Mouse (Mus musculus) neural tube, embryonic 15.5 days (tissue): ENCODE data around the gene Cxcl15. TPM values are rescaled to one million over a fixed set of nuclear protein-coding genes. Genes with fewer than 3 reads are reported as not detected.
"Not testable (repeated sequence)": the region's sequence is repeated elsewhere in the genome, so short reads cannot be mapped to it uniquely, and the experiment has no call there.

Source experiments
- ATAC-seq: fragments of 200-750 bp; cut with Nextera tagmentation; 2 replicates; pipeline ENCODE4 v1.8.0; 2017; ENCODE audit warnings: mild to moderate bottlenecking, moderate TSS enrichment, moderate library complexity; ENCODE audit not compliant: low FRiP score
- H3K27ac ChIP-seq: fragments of 300-500 bp; sonication (generic); replicated peaks from 2 replicates; pipeline ENCODE4 v1.5.1; 2015; ENCODE audit warnings: mild to moderate bottlenecking, inconsistent platforms
- H3K27me3 ChIP-seq: fragments of 300-500 bp; sonication (generic); replicated peaks from 2 replicates; pipeline ENCODE4 v1.6.1; 2015; ENCODE audit warnings: inconsistent platforms
- H3K36me3 ChIP-seq: fragments of 300-500 bp; sonication (generic); 2 replicates; pipeline ENCODE4 v1.6.1; 2015; ENCODE audit warnings: inconsistent platforms
- H3K4me1 ChIP-seq: fragments of 300-500 bp; sonication (generic); 2 replicates; pipeline ENCODE4 v1.6.1; 2015; ENCODE audit warnings: inconsistent platforms
- H3K4me2 ChIP-seq: fragments of 300-500 bp; sonication (generic); 2 replicates; pipeline ENCODE4 v1.6.1; 2015; ENCODE audit warnings: inconsistent platforms, mild to moderate bottlenecking, moderate library complexity
- H3K4me3 ChIP-seq: fragments of 300-500 bp; sonication (generic); replicated peaks from 2 replicates; pipeline ENCODE4 v1.5.1; 2015; ENCODE audit warnings: mild to moderate bottlenecking, inconsistent platforms
- H3K9ac ChIP-seq: fragments of 300-500 bp; sonication (generic); replicated peaks from 2 replicates; pipeline ENCODE4 v1.6.1; 2015; ENCODE audit warnings: mild to moderate bottlenecking, inconsistent platforms
- H3K9me3 ChIP-seq: fragments of 300-500 bp; sonication (generic); replicated peaks from 2 replicates; pipeline ENCODE4 v1.6.1; 2016; ENCODE audit warnings: inconsistent platforms
- WGBS: fragments of 180-500 bp; shearing (Covaris S2); methylation state at CpG from one replicate; pipeline ENCODE4 v1.1.7; 2015; ENCODE audit warnings: mixed read lengths; 5-methylcytosine and 5-hydroxymethylcytosine counted together
- polyA plus RNA-seq: library from polyadenylated mRNA; unstranded; fragments of >200 nt; fragmentation: Nextera tagmentation; extraction: Ambion mirVana; gene quantifications from 2 replicates; pipeline ENCODE4 v1.2.1, GENCODE M21; 2015

Cxcl15 gene
- polyA plus RNA-seq, 1 experiment from 2014 or later: not detected

GRCm38 (mm10) chr5:90771369-90771768 lies 23.0 kb upstream of the Cxcl15 start:
- no peaks in the 10 kb centered on the region for H3K36me3 ChIP-seq
- H3K4me3 ChIP-seq: no peak overlapping the region
- H3K27ac ChIP-seq: no peak overlapping the region
- no peaks in the 10 kb centered on the region for H3K27me3 ChIP-seq
- H3K4me1 ChIP-seq: no peaks in the 10 kb centered on the region
- 72% methylated on average over 3 of the region's 3 CpGs for WGBS
- no peak overlapping the region for H3K9ac ChIP-seq
- H3K9me3 ChIP-seq: no peaks in the 10 kb centered on the region
- no peak overlapping the region for H3K4me2 ChIP-seq
- no peak for ATAC-seq

- WGBS: 89% methylated on average over 16 of the region's 16 CpGs
- Histone ChIP-seq H3K9me3 (no peaks in the 10 kb centered on the region), H3K4me2 (no peak within 1 kb of the TSS), H3K27me3 (no peaks in the 10 kb centered on the region), H3K36me3 (no peaks in the 10 kb centered on the region), H3K4me3 (no peak within 1 kb of the TSS), H3K9ac (no peak within 1 kb of the TSS), H3K4me1 (no peaks in the 10 kb centered on the region), H3K27ac (no peak within 1 kb of the TSS)
- no peak for ATAC-seq
Measured at GRCm38 (mm10) chr5:90771880-90772653, 22.3 kb upstream of the Cxcl15 start, which contains the start of gene Pf4. Gene Pf4 (plus strand): TSS chr5:90772435.

DNA sequence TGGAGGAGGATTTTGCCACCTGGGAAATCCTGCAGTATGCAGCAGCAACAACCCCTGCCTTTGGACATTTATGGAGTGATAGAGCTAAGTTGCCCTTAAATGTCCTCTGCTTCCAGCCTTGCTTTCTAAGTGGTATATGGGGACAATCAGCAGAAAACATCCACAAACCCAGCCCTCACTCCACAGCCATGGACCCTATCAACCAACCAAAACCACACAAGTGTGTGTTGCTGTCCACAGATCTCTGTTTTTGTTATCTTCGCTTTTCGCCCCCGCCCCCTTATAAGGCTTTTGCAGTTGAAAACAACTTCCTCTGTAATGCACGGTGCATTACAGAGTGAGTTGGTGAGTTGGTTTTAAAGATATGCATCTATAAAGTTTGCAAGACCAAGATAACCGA lies 18.8 kb upstream of the Cxcl15 start:
- H3K36me3 ChIP-seq: no peaks in the 10 kb centered on the region
- WGBS: 91% methylated on average over 5 of the region's 5 CpGs
- H3K9ac ChIP-seq: no peak overlapping the region
- ATAC-seq: no peak
- no peaks in the 10 kb centered on the region for H3K27me3 ChIP-seq
- H3K27ac ChIP-seq: no peak overlapping the region
- H3K4me2 ChIP-seq: no peak overlapping the region
- H3K9me3 ChIP-seq: no peaks in the 10 kb centered on the region
- no peaks in the 10 kb centered on the region for H3K4me1 ChIP-seq
- no peak overlapping the region for H3K4me3 ChIP-seq

DNA sequence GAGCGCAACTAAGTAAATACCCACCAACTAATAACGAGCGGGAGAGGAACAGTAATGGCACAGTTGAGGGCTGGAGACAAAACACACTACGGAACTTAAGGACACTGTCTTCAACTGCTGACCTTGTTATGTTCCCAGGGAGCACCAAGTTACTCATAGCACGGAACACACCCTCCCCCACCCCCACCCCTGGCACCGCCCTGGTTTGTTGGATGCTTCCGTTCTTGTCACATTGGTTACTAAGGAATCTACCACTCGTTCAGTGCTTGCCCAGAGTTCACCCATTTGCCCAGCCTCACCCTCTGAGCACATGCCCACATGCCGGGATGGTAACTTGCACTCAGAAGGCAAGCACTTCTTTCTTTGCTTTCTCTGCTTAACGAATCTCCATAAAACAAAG lies 16.7 kb upstream of the Cxcl15 start:
- WGBS: 81% methylated on average over 10 of the region's 10 CpGs
- H3K4me3 ChIP-seq: no peak overlapping the region
- no peaks in the 10 kb centered on the region for H3K4me1 ChIP-seq
- H3K9ac ChIP-seq: no peak overlapping the region
- no peak overlapping the region for H3K27ac ChIP-seq
- no peaks in the 10 kb centered on the region for H3K36me3 ChIP-seq
- no peaks in the 10 kb centered on the region for H3K27me3 ChIP-seq
- no peaks in the 10 kb centered on the region for H3K9me3 ChIP-seq
- no peak for ATAC-seq
- no peak overlapping the region for H3K4me2 ChIP-seq

GRCm38 (mm10) chr5:90778856-90779255 lies 15.5 kb upstream of the Cxcl15 start:
- no peak overlapping the region for H3K4me2 ChIP-seq
- no peaks in the 10 kb centered on the region for H3K4me1 ChIP-seq
- H3K36me3 ChIP-seq: no peaks in the 10 kb centered on the region
- no peak overlapping the region for H3K27ac ChIP-seq
- no peaks in the 10 kb centered on the region for H3K27me3 ChIP-seq
- H3K9me3 ChIP-seq: no peaks in the 10 kb centered on the region
- no peak overlapping the region for H3K4me3 ChIP-seq
- ATAC-seq: no peak
- no peak overlapping the region for H3K9ac ChIP-seq
- WGBS: 87% methylated on average over 6 of the region's 6 CpGs

DNA sequence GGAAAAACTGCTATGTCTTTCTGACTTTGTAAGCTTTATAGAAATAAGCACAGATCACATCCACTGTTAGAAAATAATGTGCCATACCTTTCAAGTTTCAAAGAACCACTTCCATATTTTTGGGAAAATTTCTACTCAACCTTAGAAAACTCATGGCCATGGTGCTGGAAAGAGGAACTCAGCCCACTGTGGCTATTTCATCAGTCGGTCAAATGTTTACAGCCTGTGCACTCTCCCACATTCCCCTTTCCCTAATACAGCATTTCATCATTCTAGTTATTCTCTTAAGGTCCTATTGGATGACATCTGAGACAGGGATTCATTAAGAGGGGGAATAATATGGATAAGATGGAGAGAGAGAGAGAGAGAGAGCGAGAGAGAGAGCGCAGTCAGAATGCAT lies 10.6 kb upstream of the Cxcl15 start:
- no peak overlapping the region for H3K27ac ChIP-seq
- no peak for ATAC-seq
- no peak overlapping the region for H3K9ac ChIP-seq
- no peaks in the 10 kb centered on the region for H3K36me3 ChIP-seq
- no peaks in the 10 kb centered on the region for H3K9me3 ChIP-seq
- H3K4me2 ChIP-seq: no peak overlapping the region
- no peak overlapping the region for H3K4me3 ChIP-seq
- peaks cover 7% of the 10 kb centered on the region for H3K4me1 ChIP-seq
- 90% methylated on average over 3 of the region's 3 CpGs for WGBS
- H3K27me3 ChIP-seq: no peaks in the 10 kb centered on the region

- Histone ChIP-seq H3K4me1 (peaks cover 7% of the 10 kb centered on the region), H3K27ac (no peak within 1 kb of the TSS), H3K4me3 (peak within 1 kb of the TSS; percentile 41), H3K9ac (peak within 1 kb of the TSS; percentile 30; the same call in 1 of the 2 replicates), H3K36me3 (no peaks in the 10 kb centered on the region), H3K4me2 (peak within 1 kb of the TSS; percentile 85), H3K27me3 (no peaks in the 10 kb centered on the region), H3K9me3 (no peaks in the 10 kb centered on the region)
- 19% methylated on average over 26 of the region's 26 CpGs for WGBS
- peak; percentile 92 for ATAC-seq
Measured at GRCm38 (mm10) chr5:90785659-90786588, 8.4 kb upstream of the Cxcl15 start, which contains the start of gene Cxcl3. Gene Cxcl3 (plus strand): TSS chr5:90786103.

DNA sequence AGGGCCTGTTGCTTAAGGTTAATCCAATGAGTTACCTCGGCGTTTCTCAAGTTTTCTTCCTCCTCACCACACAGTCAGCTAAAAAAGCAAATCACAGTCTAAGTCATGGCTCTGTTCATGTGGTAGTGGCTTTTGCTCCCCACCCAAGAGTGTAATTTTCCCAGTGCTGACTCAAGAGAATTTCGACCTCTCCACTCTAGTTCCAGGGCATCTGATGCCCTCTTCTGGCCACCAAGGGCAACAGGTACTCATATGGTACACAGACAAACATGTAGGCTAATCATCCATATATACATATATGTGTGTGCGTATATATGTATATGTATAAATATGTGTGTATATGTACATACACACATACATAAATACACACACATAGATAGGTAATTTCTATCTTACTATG lies 6.2 kb upstream of the Cxcl15 start:
- no peak overlapping the region for H3K9ac ChIP-seq
- H3K27me3 ChIP-seq: no peaks in the 10 kb centered on the region
- no peak for ATAC-seq
- WGBS: 79% methylated on average over 4 of the region's 4 CpGs
- H3K9me3 ChIP-seq: no peaks in the 10 kb centered on the region
- H3K27ac ChIP-seq: no peak overlapping the region
- H3K36me3 ChIP-seq: no peaks in the 10 kb centered on the region
- peaks cover 7% of the 10 kb centered on the region for H3K4me1 ChIP-seq
- H3K4me2 ChIP-seq: no peak overlapping the region
- H3K4me3 ChIP-seq: no peak overlapping the region

DNA sequence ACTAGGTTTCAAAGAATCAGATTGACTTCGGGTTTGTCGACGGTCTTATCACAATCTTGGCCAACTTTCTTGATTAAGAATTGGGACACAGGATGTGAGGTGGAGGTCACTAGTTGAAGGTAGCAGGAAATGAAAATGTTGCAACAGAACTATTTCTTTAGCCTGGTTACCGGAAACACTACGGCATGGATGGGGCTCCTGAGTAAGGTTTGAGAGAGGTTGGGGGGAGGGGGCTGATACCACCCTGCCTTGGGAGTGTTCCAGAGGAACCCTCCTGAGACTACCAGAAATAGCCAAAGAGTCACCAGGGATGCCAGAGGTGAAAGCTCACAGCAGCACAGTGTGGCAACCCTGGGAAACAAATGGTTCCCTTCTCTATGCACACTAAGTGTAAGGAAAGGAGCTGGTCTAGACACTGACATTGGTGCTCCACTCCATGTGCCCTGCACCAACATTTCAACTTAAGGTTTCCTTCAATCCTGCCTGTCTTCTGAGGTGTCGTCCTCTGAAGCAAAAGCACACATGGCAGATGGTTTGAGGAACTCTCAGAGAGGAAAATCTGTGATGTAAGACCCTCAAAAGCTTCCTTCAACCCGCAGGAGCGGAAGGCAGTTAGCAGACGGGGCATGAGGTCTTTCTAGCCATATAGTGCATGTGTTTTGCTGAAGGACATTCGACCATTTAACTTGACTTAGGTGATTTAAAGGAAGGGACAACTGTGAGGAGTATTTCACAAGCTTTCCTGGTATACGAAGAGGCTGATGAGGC lies 4.8 kb upstream of the Cxcl15 start:
- Histone ChIP-seq H3K27me3 (no peaks in the 10 kb centered on the region), H3K4me3 (no peak overlapping the region), H3K27ac (no peak overlapping the region), H3K9ac (no peak overlapping the region), H3K4me1 (peaks cover 7% of the 10 kb centered on the region), H3K9me3 (no peaks in the 10 kb centered on the region), H3K4me2 (no peak overlapping the region), H3K36me3 (no peaks in the 10 kb centered on the region)
- 79% methylated on average over 11 of the region's 11 CpGs for WGBS
- no peak for ATAC-seq

- WGBS: 53% methylated on average over 8 of the region's 8 CpGs
Measured at GRCm38 (mm10) chr5:90790074-90790502, 4.2 kb upstream of the Cxcl15 start.

GRCm38 (mm10) chr5:90795392-90795791 lies 1.1 kb downstream of the Cxcl15 start:
- not testable (repeated sequence) for H3K4me2 ChIP-seq, H3K9ac ChIP-seq, H3K4me3 ChIP-seq, H3K9me3 ChIP-seq, ATAC-seq, H3K27ac ChIP-seq, H3K4me1 ChIP-seq, H3K27me3 ChIP-seq, H3K36me3 ChIP-seq
- WGBS: 96% methylated on average over 2 of the region's 2 CpGs

More at GRCm38 (mm10) chr5:90790074-90790502, 4.2 kb upstream of the Cxcl15 start:
- Histone ChIP-seq H3K36me3 (no peaks in the 10 kb centered on the region), H3K4me3 (no peak overlapping the region), H3K27ac (no peak overlapping the region), H3K9ac (no peak overlapping the region), H3K4me2 (no peak overlapping the region), H3K4me1 (peaks cover 7% of the 10 kb centered on the region), H3K9me3 (no peaks in the 10 kb centered on the region), H3K27me3 (no peaks in the 10 kb centered on the region)
- no peak for ATAC-seq
